Mouse (Mus musculus) liver, embryonic 14.5 days (tissue): ENCODE results near the gene Ptn. TPM values are rescaled to one million over a fixed set of nuclear protein-coding genes. Genes with fewer than 3 reads are reported as not detected.

Experiments
- ATAC-seq: fragments of 200-750 bp; cut with Nextera tagmentation; 2 replicates; pipeline ENCODE4 v1.8.0; 2017; ENCODE audit warnings: moderate number of reproducible peaks, mild to moderate bottlenecking, moderate library complexity; ENCODE audit not compliant: insufficient read depth
- DNase-seq, 3 experiments: peaks; one replicate each; pipeline ENCODE4 v3.0.0-alpha.2; 2012 to 2013; ENCODE audit warnings: low read depth in 3 of 3, low spot score in 3 of 3
- H3K27ac ChIP-seq: fragments of 300-500 bp; sonication (generic); 2 replicates; pipeline ENCODE4 v1.5.1; 2014; ENCODE audit warnings: moderate library complexity, mild to moderate bottlenecking, control low read depth, inconsistent platforms
- H3K27me3 ChIP-seq: fragments of 300-500 bp; sonication (generic); 2 replicates; pipeline ENCODE4 v1.6.1; 2014; ENCODE audit warnings: mild to moderate bottlenecking, low read length, moderate library complexity; ENCODE audit not compliant: control insufficient read depth, insufficient read depth
- H3K36me3 ChIP-seq: fragments of 300-500 bp; sonication (generic); replicated peaks from 2 replicates; pipeline ENCODE4 v1.6.1; 2014; ENCODE audit warnings: low read depth; ENCODE audit not compliant: control insufficient read depth, insufficient read depth
- H3K4me1 ChIP-seq, 2 experiments: fragments of 200-500 bp in 1 of 2; fragments of 300-500 bp in 1 of 2; sonication (generic) in 1 of 2; replicated peaks; 2 replicates each; pipeline ENCODE4 v1.6.1; 2012 to 2014; ENCODE audit warnings: antibody characterized with exemption in 1 of 2, inconsistent platforms in 1 of 2, low read length in 1 of 2; ENCODE audit not compliant: control insufficient read depth in 2 of 2, insufficient read depth in 2 of 2
- H3K4me2 ChIP-seq: fragments of 300-500 bp; sonication (generic); 2 replicates; pipeline ENCODE4 v1.6.1; 2014; ENCODE audit warnings: low read depth, mild to moderate bottlenecking, control low read depth, moderate library complexity
- H3K4me3 ChIP-seq, 2 experiments: fragments of 200-500 bp in 1 of 2; fragments of 300-500 bp in 1 of 2; sonication (generic) in 1 of 2; 2 replicates each; pipeline ENCODE4 v1.5.1; 2012 to 2014; ENCODE audit warnings: low read depth in 2 of 2, low read length in 2 of 2, mild to moderate bottlenecking in 2 of 2, control low read depth in 1 of 2, inconsistent platforms in 1 of 2, moderate library complexity in 1 of 2; ENCODE audit not compliant: insufficient read depth in 1 of 2
- H3K9ac ChIP-seq: fragments of 300-500 bp; sonication (generic); replicated peaks from 2 replicates; pipeline ENCODE4 v1.6.1; 2014; ENCODE audit warnings: mild to moderate bottlenecking, control low read depth, moderate library complexity
- H3K9me3 ChIP-seq: fragments of 300-500 bp; sonication (generic); 2 replicates; pipeline ENCODE4 v1.6.1; 2016; ENCODE audit warnings: low read length, mixed read lengths; ENCODE audit not compliant: control insufficient read depth
- CTCF ChIP-seq: IDR thresholded peaks from 2 replicates; pipeline ENCODE4 v1.5.1; 2016; ENCODE audit warnings: antibody characterized with exemption, low read depth, control low read depth
- EP300 ChIP-seq: IDR thresholded peaks from 2 replicates; pipeline ENCODE4 v1.6.1; 2016; ENCODE audit warnings: antibody characterized with exemption, low read depth
- WGBS: fragments of 180-500 bp; shearing (Covaris S2); extraction: QIAGEN DNeasy Blood & Tissue Kit; methylation state at CpG from one replicate; pipeline ENCODE4 v1.1.7; 2014; ENCODE audit not compliant: insufficient replicate concordance; 5-methylcytosine and 5-hydroxymethylcytosine counted together
- microRNA-seq: library from miRNA; unstranded; fragments of <30 nt; microRNA quantifications from one replicate; pipeline ENCODE4, GENCODE M21; 2016
- polyA plus RNA-seq, 2 experiments: library from polyadenylated mRNA; depleted of rRNA in 1 of 2; stranded (reverse) in 1 of 2; unstranded in 1 of 2; fragments of >200 nt; fragmentation: Nextera tagmentation in 1 of 2; extraction: Ambion mirVana in 1 of 2; gene quantifications; 2 replicates each; pipeline versions ENCODE4 v1.2.1 to v1.2.3; 2012 to 2014

Gene Ptn
- polyA plus RNA-seq, 2 experiments = 7.9 to 9.4 TPM

DNA sequence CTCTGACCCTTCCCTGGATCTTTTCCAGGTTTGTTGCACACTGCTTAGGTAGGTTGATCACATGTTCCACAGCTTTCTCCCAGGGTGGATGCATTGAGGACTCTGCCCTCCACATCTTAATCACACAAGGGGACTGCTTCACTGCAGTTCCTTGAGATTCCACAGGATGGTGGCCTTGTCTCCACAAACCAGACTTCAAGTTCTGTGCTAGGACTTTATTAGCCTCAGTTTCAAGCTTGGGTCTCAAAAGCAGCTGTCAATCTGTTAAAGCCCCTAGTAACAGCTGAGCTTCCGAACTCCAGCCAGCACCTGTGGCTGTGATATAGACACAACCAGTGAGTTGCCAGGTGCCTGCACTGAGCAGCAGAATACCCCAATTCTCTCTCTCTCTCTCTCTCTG, 118.5 kb downstream of the Ptn start:
- Histone ChIP-seq H3K4me1 (no peaks in the 10 kb centered on the region), H3K27ac (no peak overlapping the region), H3K27me3 (no peaks in the 10 kb centered on the region), H3K4me3 (no peak overlapping the region), H3K9ac (no peak overlapping the region), H3K4me2 (no peak overlapping the region), H3K36me3 (no peaks in the 10 kb centered on the region), H3K9me3 (no peaks in the 10 kb centered on the region)
- 31% methylated on average over 1 of the region's 1 CpGs for WGBS
- TF ChIP-seq EP300 = no peak
- 0 out of 2 replicates have a peak, but pooled peaks have one; percentile 22 for TF ChIP-seq CTCF
- DNase-seq (no peak), ATAC-seq (no peak)

DNA sequence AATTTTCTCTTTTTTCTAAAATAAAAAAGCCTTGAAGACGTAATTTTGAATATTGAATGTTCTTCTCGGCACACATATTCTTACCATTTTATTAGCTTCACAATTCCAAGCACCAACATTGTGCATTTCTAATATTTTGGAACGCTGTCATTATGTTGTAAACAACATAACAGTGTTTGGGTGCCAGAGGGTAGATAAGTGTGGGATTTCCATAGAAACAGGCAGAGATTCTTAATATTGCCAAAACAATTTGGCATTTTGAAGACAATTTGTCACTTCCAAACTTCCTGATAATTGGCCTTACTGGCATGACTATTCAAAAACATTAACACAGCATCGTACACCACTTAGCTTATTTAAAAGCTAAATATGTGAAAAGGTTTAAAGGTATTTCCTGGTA, 119.1 kb downstream of the Ptn start:
- TF ChIP-seq CTCF (no peak), EP300 (no peak)
- H3K36me3 ChIP-seq = no peaks in the 10 kb centered on the region
- ATAC-seq = no peak

DNA sequence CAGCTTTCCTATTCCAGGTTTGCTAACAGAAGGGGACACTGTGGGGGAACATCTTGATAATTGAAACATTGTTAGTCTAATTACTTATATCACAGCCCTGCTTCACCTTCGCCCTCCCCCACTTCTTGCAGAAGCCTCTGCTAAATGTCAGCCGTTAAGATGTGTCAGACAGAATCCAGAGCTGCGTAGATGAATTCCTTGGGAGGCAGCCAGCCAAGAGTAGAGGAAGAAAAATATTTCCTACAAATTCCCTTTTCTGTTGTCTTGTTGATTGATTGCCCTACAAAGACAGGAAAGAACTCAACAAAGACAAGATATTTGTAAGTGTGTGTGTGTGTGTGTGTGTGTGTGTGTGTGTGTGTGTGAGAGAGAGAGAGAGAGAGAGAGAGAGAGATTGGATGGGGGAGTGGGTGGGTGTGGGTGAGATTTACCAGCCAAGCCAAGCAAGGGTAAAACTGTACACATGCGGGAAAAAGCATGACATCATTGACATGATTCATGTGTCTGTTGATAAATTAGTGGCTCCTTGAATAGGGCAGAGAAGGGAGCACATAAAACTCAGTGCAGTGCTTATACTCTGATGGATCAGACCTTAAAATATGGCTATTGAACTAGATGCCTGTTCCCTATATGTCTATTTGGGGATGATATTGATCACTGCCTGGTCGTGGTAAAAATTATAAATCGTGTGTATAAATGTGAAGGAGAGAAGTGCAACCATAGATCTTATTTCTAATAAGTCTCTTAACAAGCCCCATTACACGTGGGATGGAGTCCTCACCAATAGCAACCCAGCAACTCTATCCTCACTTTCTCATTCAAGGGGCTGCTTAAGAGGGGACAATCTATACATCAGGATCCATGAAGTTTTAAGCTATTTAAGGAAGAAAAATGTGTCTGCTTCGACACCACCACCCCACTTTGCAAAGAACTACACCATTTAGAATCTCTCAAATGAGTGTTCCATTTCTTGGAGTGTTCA, 133.0 kb downstream of the Ptn start:
- H3K4me1 ChIP-seq = 0 out of 4 replicates have a peak, but pooled peaks cover 0 to 1% of the 10 kb centered on the region in 2 experiments
- no peaks in the 10 kb centered on the region for H3K9me3 ChIP-seq
- TF ChIP-seq CTCF = no peak
- TF ChIP-seq EP300 = no peak
- 39% methylated on average over 8 of the region's 8 CpGs for WGBS
- no peak overlapping the region for H3K27ac ChIP-seq
- no peak overlapping the region for H3K4me2 ChIP-seq
- no peaks in the 10 kb centered on the region for H3K27me3 ChIP-seq
- DNase-seq (no peak), ATAC-seq (no peak)
- no peak overlapping the region for H3K4me3 ChIP-seq
- H3K36me3 ChIP-seq = no peaks in the 10 kb centered on the region
- H3K9ac ChIP-seq = no peak overlapping the region

More for the DNA sequence above, 119.1 kb downstream of the Ptn start:
- H3K4me3 ChIP-seq = no peak overlapping the region
- no peak overlapping the region for H3K4me2 ChIP-seq
- no peaks in the 10 kb centered on the region for H3K4me1 ChIP-seq
- 53% methylated on average over 4 of the region's 4 CpGs for WGBS
- no peak for DNase-seq
- H3K9ac ChIP-seq = no peak overlapping the region
- no peaks in the 10 kb centered on the region for H3K9me3 ChIP-seq
- no peak overlapping the region for H3K27ac ChIP-seq
- H3K27me3 ChIP-seq = no peaks in the 10 kb centered on the region

DNA sequence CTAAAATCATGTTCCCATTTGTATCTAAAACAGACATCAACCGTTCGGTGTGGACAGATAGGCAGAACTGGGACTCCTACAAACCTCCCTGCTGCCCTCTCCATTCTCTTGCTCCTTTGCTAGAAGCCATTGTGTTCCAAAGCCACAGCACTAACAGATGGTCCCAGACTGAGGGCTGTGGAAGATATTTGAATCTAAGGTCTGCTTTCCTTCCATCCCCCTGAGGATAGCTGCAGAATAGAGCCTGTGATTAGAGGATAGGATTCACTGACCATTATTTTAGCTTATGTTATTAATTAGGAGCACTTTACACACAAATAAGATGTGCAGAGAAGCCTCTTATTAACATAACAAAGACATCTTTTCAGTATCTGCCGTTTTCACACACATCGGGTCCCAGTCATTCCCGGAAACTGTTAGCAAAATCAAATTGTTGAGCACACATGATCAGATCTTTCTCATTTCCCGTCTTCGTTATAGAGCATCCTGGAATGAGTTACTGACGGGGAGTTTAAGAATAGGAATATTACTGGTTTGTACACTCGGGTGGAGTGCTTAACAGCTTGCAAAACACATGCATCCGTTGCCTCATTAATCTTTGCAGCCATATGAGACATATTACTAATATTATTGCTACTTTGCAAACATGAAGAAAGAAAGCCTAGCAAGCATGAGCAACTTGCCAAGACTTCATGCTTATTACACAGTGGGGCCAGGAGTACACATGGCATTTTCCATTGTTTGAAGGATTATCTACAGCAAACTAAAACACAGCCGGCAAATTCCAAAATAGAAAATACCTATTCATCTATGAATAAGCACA, 137.4 kb downstream of the Ptn start:
- Histone ChIP-seq H3K9me3 (no peaks in the 10 kb centered on the region), H3K4me1 (no peaks in the 10 kb centered on the region), H3K4me3 (no peak overlapping the region), H3K4me2 (no peak overlapping the region), H3K27ac (no peak overlapping the region), H3K9ac (no peak overlapping the region), H3K36me3 (no peaks in the 10 kb centered on the region), H3K27me3 (no peaks in the 10 kb centered on the region)
- ATAC-seq (no peak), DNase-seq (no peak)
- WGBS = 68% methylated on average over 11 of the region's 11 CpGs
- TF ChIP-seq CTCF = no peak
- no peak for TF ChIP-seq EP300

DNA sequence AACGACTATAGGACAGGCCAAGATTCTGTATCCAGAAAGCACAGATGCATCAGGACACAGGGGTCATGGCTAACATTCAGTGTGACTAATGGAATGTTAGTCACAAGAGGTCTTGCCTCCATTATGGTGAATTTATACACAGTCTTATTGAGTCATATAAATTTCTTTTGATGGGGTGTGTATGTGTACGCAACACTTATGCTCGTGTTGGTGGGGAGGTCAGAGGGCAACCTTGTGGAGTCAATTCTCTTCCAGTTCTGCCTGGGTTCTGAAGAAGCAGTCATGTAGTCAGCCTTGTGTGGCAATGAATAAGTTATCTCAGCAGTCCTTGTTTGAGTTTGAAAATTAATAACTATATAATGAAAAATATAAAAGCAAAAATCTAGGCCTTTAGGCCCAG, 138.7 kb downstream of the Ptn start:
- H3K27me3 ChIP-seq = no peaks in the 10 kb centered on the region
- H3K9me3 ChIP-seq = no peaks in the 10 kb centered on the region
- H3K36me3 ChIP-seq = no peaks in the 10 kb centered on the region
- no peak overlapping the region for H3K9ac ChIP-seq
- H3K27ac ChIP-seq = no peak overlapping the region
- 72% methylated on average over 3 of the region's 3 CpGs for WGBS
- DNase-seq = no peak
- H3K4me3 ChIP-seq = no peak overlapping the region
- no peak for ATAC-seq
- TF ChIP-seq CTCF (no peak), EP300 (no peak)
- H3K4me1 ChIP-seq = no peaks in the 10 kb centered on the region
- no peak overlapping the region for H3K4me2 ChIP-seq

Small RNAs within 50 kb of the gene (microRNA-seq; reads per million reads assigned to microRNA genes)
- gene Gm25111 = not detected
